Mouse (Mus musculus) liver, postnatal 0 days (tissue): ENCODE data around the gene Dcun1d5.

Source experiments
- CTCF ChIP-seq: sonication (generic); IDR thresholded peaks from 2 replicates; pipeline ENCODE4 v1.5.1; 2016; ENCODE audit warnings: antibody characterized with exemption, low read depth
- EP300 ChIP-seq: IDR thresholded peaks from 2 replicates; pipeline ENCODE4 v1.6.1; 2016; ENCODE audit warnings: antibody characterized with exemption, low read depth, mild to moderate bottlenecking

- TF ChIP-seq CTCF (no peak), EP300 (no peak)
Observed at GRCm38 (mm10) chr9:7158605-7159004, 25.7 kb upstream of the Dcun1d5 start.
